Comparison of ENCODE assay signal across 18 mouse cellular contexts in the genomic region with DNA sequence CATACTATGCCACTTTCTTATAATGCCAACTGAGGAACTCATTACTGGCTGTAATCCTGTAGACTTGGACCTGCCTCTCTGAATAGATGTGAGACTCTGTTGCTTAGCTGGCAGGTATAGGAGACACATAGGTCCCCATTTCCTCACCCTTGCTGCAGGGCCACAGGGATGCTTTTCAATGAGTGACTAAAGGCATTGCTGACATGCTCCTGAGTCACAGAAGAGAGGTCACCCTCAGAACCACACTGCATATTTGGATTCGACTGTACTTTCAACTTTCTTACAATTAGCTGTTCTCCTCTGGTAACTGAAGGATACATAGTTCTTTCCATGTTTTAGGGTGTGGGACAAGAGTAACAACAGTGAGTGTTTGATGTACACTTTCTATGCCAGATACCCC. TPM values are rescaled to one million over a fixed set of nuclear protein-coding genes. Genes with fewer than 3 reads are reported as not detected.
"Had no signal": no experiment of that assay in that cellular context is flagged by ENCODE, and none has a peak within 500 bp of the region (broad histone marks: within the 10 kb centered on the region; RNA-seq: fewer than 3 reads in every experiment).

No protein-coding gene starts in this region.

- H3K36me3 ChIP-seq: midbrain, embryonic 13.5 days; midbrain, embryonic 15.5 days; neural tube, embryonic 12.5 days; stomach, embryonic 15.5 days had no signal

- H3K4me1 ChIP-seq: megakaryocyte, embryonic 14.5 days; midbrain, embryonic 13.5 days; midbrain, embryonic 15.5 days; neural tube, embryonic 12.5 days; stomach, embryonic 15.5 days had no signal

- H3K9me3 ChIP-seq: megakaryocyte, embryonic 14.5 days; midbrain, embryonic 13.5 days; midbrain, embryonic 15.5 days; neural tube, embryonic 12.5 days; stomach, embryonic 15.5 days had no signal

- H3K9ac ChIP-seq: lung, embryonic 14.5 days; midbrain, embryonic 13.5 days; midbrain, embryonic 15.5 days; neural tube, embryonic 12.5 days; stomach, embryonic 15.5 days had no signal

- ATAC-seq: midbrain, embryonic 13.5 days; midbrain, embryonic 15.5 days had no signal

- H3K27me3 ChIP-seq: megakaryocyte, embryonic 14.5 days; midbrain, embryonic 13.5 days; midbrain, embryonic 15.5 days; neural tube, embryonic 12.5 days; stomach, embryonic 15.5 days had no signal

- DNase-seq: lung, adult 18-20 months; lung, embryonic 14.5 days; lung, postnatal 14 days; lung, postnatal 36 days; right cerebral cortex, postnatal 14 days; thymus, adult 2 months; thymus, postnatal 25 days; thymus, postnatal 4 days had no signal

- H3K4me3 ChIP-seq: megakaryocyte, embryonic 14.5 days; midbrain, embryonic 13.5 days; midbrain, embryonic 15.5 days; neural tube, embryonic 12.5 days; stomach, embryonic 15.5 days had no signal

- H3K27ac ChIP-seq: macrophage; midbrain, embryonic 13.5 days; midbrain, embryonic 15.5 days; neural tube, embryonic 12.5 days; stomach, embryonic 15.5 days; stomach, postnatal 0 days had no signal

- H3K4me2 ChIP-seq: lung, embryonic 14.5 days; midbrain, embryonic 11.5 days; midbrain, embryonic 13.5 days; midbrain, embryonic 15.5 days; neural tube, embryonic 12.5 days; stomach, embryonic 15.5 days had no signal

RNA-seq across cellular contexts. Expression of a gene that starts 55.2 kb away (rescaled TPM):
- total RNA-seq: megakaryocyte progenitor cell, adult 5-6 weeks; neutrophil, adult 5-6 weeks had no signal
- polyA plus RNA-seq: macrophage had no signal
